Mouse (Mus musculus) right cerebral cortex, adult 2 months (tissue): ENCODE data around the gene Prr32.

ENCODE experiments used
- DNase-seq, 2 experiments: peaks; one replicate each; pipeline ENCODE4 v3.0.0; 2021 to 2022; ENCODE audit warnings: low spot score in 2 of 2

The Prr32 gene

GRCm38 (mm10) chrX:45090604-45091003, at the start of gene Prr32:
Gene Prr32 (plus strand): TSS chrX:45090904.
- no peak for DNase-seq
